Mouse (Mus musculus) embryo, embryonic 9.5 days (tissue): Measurements from ENCODE around the gene Pex1.
"Not testable (repeated sequence)": the region's sequence is repeated elsewhere in the genome, so short reads cannot be mapped to it uniquely, and the experiment has no call there.

Source experiments
- DNase-seq: peaks from one replicate; pipeline ENCODE4 v3.0.0-alpha.2; 2017; ENCODE audit errors: extremely low spot score

The Pex1 gene

GRCm38 (mm10) chr5:3644621-3645020 lies 48.8 kb downstream of the Pex1 start:
- DNase-seq: no peak

- no peak for DNase-seq
These were observed 49.5 kb downstream of the Pex1 start for GRCm38 (mm10) chr5:3645326-3645725.

GRCm38 (mm10) chr5:3646539-3646938 lies 50.7 kb downstream of the Pex1 start:
- DNase-seq: no peak

- DNase-seq: peak; percentile 73
These were observed 51.3 kb downstream of the Pex1 start for GRCm38 (mm10) chr5:3646991-3647707.

- DNase-seq: peak; percentile 95
These were observed 51.8 kb downstream of the Pex1 start for GRCm38 (mm10) chr5:3647708-3648121.

GRCm38 (mm10) chr5:3648206-3648848 lies 52.5 kb downstream of the Pex1 start:
- DNase-seq: no peak

GRCm38 (mm10) chr5:3648849-3649210 lies 53.0 kb downstream of the Pex1 start:
- DNase-seq: no peak

- no peak for DNase-seq
These were observed 55.0 kb downstream of the Pex1 start, which contains the start of gene Tmbim7 for GRCm38 (mm10) chr5:3650881-3651280. Gene Tmbim7 (plus strand): TSS chr5:3651181.

- no peak for DNase-seq
These were observed 55.8 kb downstream of the Pex1 start for GRCm38 (mm10) chr5:3651621-3652020.

- DNase-seq: not testable (repeated sequence)
These were observed 57.2 kb downstream of the Pex1 start for GRCm38 (mm10) chr5:3652903-3653575.

- no peak for DNase-seq
These were observed 57.9 kb downstream of the Pex1 start for GRCm38 (mm10) chr5:3653801-3654200.

GRCm38 (mm10) chr5:3657085-3657484 lies 61.2 kb downstream of the Pex1 start, which contains the start of gene Gatad1:
Gene Gatad1 (minus strand): TSS chr5:3657185.
- no peak for DNase-seq

GRCm38 (mm10) chr5:3665225-3665624 lies 69.4 kb downstream of the Pex1 start:
- DNase-seq: no peak

- no peak for DNase-seq
These were observed 70.7 kb downstream of the Pex1 start for GRCm38 (mm10) chr5:3666585-3666984.

- DNase-seq: no peak
These were observed 74.2 kb downstream of the Pex1 start for GRCm38 (mm10) chr5:3669938-3670554.
